Mouse (Mus musculus): ENCODE data around the gene Ehhadh. TPM values are rescaled to one million over a fixed set of nuclear protein-coding genes. Genes with fewer than 3 reads are reported as not detected.
A peak's percentile ranks its signal among the peaks of the same experiment; 100 is the strongest.
"Not testable (repeated sequence)": the region's sequence is repeated elsewhere in the genome, so short reads cannot be mapped to it uniquely, and the experiment has no call there.

Ehhadh gene
- total and polyA plus RNA-seq, 2 experiments from 2014 or later, result 4.3 to 6.5 TPM

GRCm38 (mm10) chr16:21813164-21813834, 25.7 kb upstream of the Ehhadh start:
- H3K27ac ChIP-seq (ENCODE audit: low read depth), result no peak overlapping the region
- H3K4me1 ChIP-seq (ENCODE audit: control insufficient read depth, insufficient read depth), result no peaks in the 10 kb centered on the region
- H3K9me3 ChIP-seq (replicated peaks; ENCODE audit: control insufficient read depth, low read length), result no peaks in the 10 kb centered on the region
- no peak for TF ChIP-seq CTCF (IDR thresholded peaks at IDR 0.05; ENCODE audit: low read depth)
- TF ChIP-seq EP300 (IDR thresholded peaks at IDR 0.05; ENCODE audit: low read depth), result no peak
- no peak overlapping the region for H3K9ac ChIP-seq (replicated peaks; ENCODE audit: low read depth, low read length)
- DNase-seq (ENCODE audit: low spot score) (no peak), ATAC-seq (ENCODE audit: insufficient read depth, low read depth) (no peak)
- H3K36me3 ChIP-seq (replicated peaks; ENCODE audit: control insufficient read depth, insufficient read depth, low read length), result peaks cover 7% of the 10 kb centered on the region
- H3K27me3 ChIP-seq (ENCODE audit: control insufficient read depth, insufficient read depth, low read length), result no peaks in the 10 kb centered on the region
- H3K4me3 ChIP-seq (ENCODE audit: low read depth, low read length), result no peak overlapping the region
- no peak overlapping the region for H3K4me2 ChIP-seq (ENCODE audit: low read depth, low read length)
- 56% methylated on average over 6 of the region's 6 CpGs for WGBS

DNA sequence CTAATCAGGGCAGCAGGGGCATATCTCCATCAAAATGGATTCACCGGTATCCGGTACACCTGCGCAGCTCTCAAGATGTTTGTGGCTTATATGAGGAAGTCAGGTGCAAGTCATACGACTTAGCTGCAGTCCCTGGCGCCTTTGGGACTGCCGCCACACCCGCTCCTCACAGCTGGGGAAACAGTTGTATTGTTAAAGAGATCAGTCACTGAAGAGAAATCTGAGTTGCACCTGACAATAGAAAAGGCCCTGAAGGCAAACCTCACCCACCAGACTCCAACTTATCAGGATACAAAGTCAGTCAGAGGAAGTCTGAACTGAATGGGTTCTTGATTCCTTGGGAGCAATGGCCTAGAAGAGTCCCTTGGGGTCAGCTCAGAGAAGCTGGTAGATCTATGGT, 20.2 kb upstream of the Ehhadh start:
- H3K4me3 ChIP-seq (ENCODE audit: low read depth, low read length); H3K27ac ChIP-seq (ENCODE audit: low read depth); H3K4me1 ChIP-seq (ENCODE audit: control insufficient read depth, insufficient read depth); ATAC-seq (ENCODE audit: insufficient read depth, low read depth); H3K4me2 ChIP-seq (ENCODE audit: low read depth, low read length); H3K27me3 ChIP-seq (ENCODE audit: control insufficient read depth, insufficient read depth, low read length); H3K9ac ChIP-seq (replicated peaks; ENCODE audit: low read depth, low read length); H3K9me3 ChIP-seq (replicated peaks; ENCODE audit: control insufficient read depth, low read length); DNase-seq (ENCODE audit: low spot score): not testable (repeated sequence)
- WGBS, result 76% methylated on average over 7 of the region's 7 CpGs
- peaks cover 16% of the 10 kb centered on the region for H3K36me3 ChIP-seq (replicated peaks; ENCODE audit: control insufficient read depth, insufficient read depth, low read length)

- H3K9me3 ChIP-seq (replicated peaks; ENCODE audit: control insufficient read depth, low read length), result 0 out of 2 replicates have a peak, but pooled peaks cover 5% of the 10 kb centered on the region
- H3K4me3 ChIP-seq (ENCODE audit: low read depth, low read length), result no peak overlapping the region
- H3K9ac ChIP-seq (replicated peaks; ENCODE audit: low read depth, low read length), result no peak overlapping the region
- 66% methylated on average over 1 of the region's 1 CpGs for WGBS
- no peak overlapping the region for H3K4me2 ChIP-seq (ENCODE audit: low read depth, low read length)
- no peaks in the 10 kb centered on the region for H3K27me3 ChIP-seq (ENCODE audit: control insufficient read depth, insufficient read depth, low read length)
- H3K36me3 ChIP-seq (replicated peaks; ENCODE audit: control insufficient read depth, insufficient read depth, low read length), result peaks cover 22% of the 10 kb centered on the region
- H3K27ac ChIP-seq (ENCODE audit: low read depth), result no peak overlapping the region
- ATAC-seq (ENCODE audit: insufficient read depth, low read depth) (no peak), DNase-seq (ENCODE audit: low spot score) (no peak)
- no peak for TF ChIP-seq EP300 (IDR thresholded peaks at IDR 0.05; ENCODE audit: low read depth)
- TF ChIP-seq CTCF (IDR thresholded peaks at IDR 0.05; ENCODE audit: low read depth), result no peak
- no peaks in the 10 kb centered on the region for H3K4me1 ChIP-seq (ENCODE audit: control insufficient read depth, insufficient read depth)
Observed at GRCm38 (mm10) chr16:21806892-21807291, 19.3 kb upstream of the Ehhadh start.

DNA sequence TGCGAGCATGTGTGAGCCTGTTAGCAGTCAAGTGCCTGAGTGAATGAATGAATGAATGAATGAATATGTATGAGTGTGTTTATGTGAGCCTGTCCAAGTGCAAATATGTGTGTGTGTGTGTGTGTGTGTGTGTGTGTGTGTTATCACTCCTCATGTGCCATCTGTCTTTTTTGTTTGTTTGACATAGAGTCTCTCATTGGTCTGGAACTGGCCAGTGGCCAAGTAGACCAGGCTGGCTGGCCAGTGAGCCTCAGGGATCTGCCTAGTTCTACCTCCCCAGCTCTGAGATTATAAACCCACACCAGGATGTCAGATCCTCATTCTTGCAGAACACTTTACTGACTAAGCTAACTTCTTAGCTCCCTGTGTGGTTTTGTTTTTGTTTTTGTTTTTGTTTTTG, 16.7 kb upstream of the Ehhadh start:
- Histone ChIP-seq H3K4me3 (ENCODE audit: low read depth, low read length) (no peak overlapping the region), H3K4me2 (ENCODE audit: low read depth, low read length) (no peak overlapping the region)
- 93% methylated on average over 1 of the region's 1 CpGs for WGBS

DNA sequence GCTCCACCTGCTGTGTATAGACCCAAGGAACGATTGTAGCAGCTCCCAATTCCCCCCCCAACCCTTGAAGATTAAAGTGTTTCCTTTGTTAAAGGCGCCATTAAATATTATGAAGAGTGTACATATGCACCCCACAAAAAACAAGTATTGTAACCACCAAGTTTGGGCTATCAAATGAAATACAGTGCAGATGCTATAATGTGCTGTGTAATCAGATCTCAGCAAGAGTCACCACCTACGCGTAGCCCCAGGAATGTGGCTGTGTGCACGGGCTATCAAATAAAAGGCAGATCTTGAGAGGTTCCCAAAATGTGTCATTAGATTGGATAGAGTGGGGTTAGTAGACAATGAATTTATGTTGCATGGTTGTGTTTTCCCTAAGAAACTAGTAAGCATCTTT, 7.5 kb upstream of the Ehhadh start:
- Histone ChIP-seq H3K4me2 (ENCODE audit: low read depth, low read length) (peak overlapping the region; percentile 90), H3K27ac (ENCODE audit: low read depth) (no peak overlapping the region), H3K27me3 (ENCODE audit: control insufficient read depth, insufficient read depth, low read length) (no peaks in the 10 kb centered on the region), H3K4me3 (ENCODE audit: low read depth, low read length) (peak overlapping the region; percentile 94), H3K9me3 (replicated peaks; ENCODE audit: control insufficient read depth, low read length) (no peaks in the 10 kb centered on the region), H3K4me1 (ENCODE audit: control insufficient read depth, insufficient read depth) (peaks cover 9% of the 10 kb centered on the region; the same call in 1 of the 2 replicates), H3K9ac (replicated peaks; ENCODE audit: low read depth, low read length) (peak overlapping the region; percentile 85), H3K36me3 (replicated peaks; ENCODE audit: control insufficient read depth, insufficient read depth, low read length) (peaks cover 7% of the 10 kb centered on the region)
- ATAC-seq (ENCODE audit: insufficient read depth, low read depth) (no peak), DNase-seq (ENCODE audit: low spot score) (no peak)
- 26% methylated on average over 5 of the region's 5 CpGs for WGBS
- no peak for TF ChIP-seq EP300 (IDR thresholded peaks at IDR 0.05; ENCODE audit: low read depth)
- no peak for TF ChIP-seq CTCF (IDR thresholded peaks at IDR 0.05; ENCODE audit: low read depth)

More for the DNA sequence above, 16.7 kb upstream of the Ehhadh start:
- H3K9me3 ChIP-seq (replicated peaks; ENCODE audit: control insufficient read depth, low read length), result 0 out of 2 replicates have a peak, but pooled peaks cover 5% of the 10 kb centered on the region
- H3K27ac ChIP-seq (ENCODE audit: low read depth), result no peak overlapping the region
- H3K4me1 ChIP-seq (ENCODE audit: control insufficient read depth, insufficient read depth), result no peaks in the 10 kb centered on the region
- no peak overlapping the region for H3K9ac ChIP-seq (replicated peaks; ENCODE audit: low read depth, low read length)
- ATAC-seq (ENCODE audit: insufficient read depth, low read depth) (no peak), DNase-seq (ENCODE audit: low spot score) (no peak)
- H3K36me3 ChIP-seq (replicated peaks; ENCODE audit: control insufficient read depth, insufficient read depth, low read length), result peaks cover 37% of the 10 kb centered on the region
- no peak for TF ChIP-seq EP300 (IDR thresholded peaks at IDR 0.05; ENCODE audit: low read depth)
- no peak for TF ChIP-seq CTCF (IDR thresholded peaks at IDR 0.05; ENCODE audit: low read depth)
- no peaks in the 10 kb centered on the region for H3K27me3 ChIP-seq (ENCODE audit: control insufficient read depth, insufficient read depth, low read length)

DNA sequence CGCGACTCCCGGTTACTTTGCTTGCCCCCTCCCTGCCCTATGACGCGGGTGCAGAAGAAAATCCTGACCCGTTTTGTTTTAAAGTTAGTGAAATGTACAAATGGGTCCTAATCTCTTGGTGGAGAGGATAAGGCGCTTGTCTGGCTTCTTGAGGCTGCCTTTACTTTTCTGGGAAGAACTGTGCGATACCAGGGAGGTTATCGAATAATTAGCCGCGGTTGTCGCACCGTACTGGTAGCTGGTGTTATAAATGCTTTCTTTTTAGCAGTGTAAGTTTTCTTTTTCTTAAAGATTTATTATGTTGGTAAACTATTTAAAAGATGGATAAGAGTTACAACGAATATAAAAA, 7.1 kb upstream of the Ehhadh start:
- Histone ChIP-seq H3K36me3 (replicated peaks; ENCODE audit: control insufficient read depth, insufficient read depth, low read length) (peaks cover 7% of the 10 kb centered on the region), H3K9ac (replicated peaks; ENCODE audit: low read depth, low read length) (peak overlapping the region; percentile 85), H3K4me1 (ENCODE audit: control insufficient read depth, insufficient read depth) (peaks cover 9% of the 10 kb centered on the region; the same call in 1 of the 2 replicates), H3K9me3 (replicated peaks; ENCODE audit: control insufficient read depth, low read length) (no peaks in the 10 kb centered on the region), H3K4me2 (ENCODE audit: low read depth, low read length) (peak overlapping the region; percentile 90), H3K27ac (ENCODE audit: low read depth) (peak overlapping the region; percentile 86), H3K27me3 (ENCODE audit: control insufficient read depth, insufficient read depth, low read length) (no peaks in the 10 kb centered on the region), H3K4me3 (ENCODE audit: low read depth, low read length) (peak overlapping the region; percentile 94)
- no peak for ATAC-seq (ENCODE audit: insufficient read depth, low read depth)
- TF ChIP-seq EP300 (IDR thresholded peaks at IDR 0.05; ENCODE audit: low read depth), result no peak
- no peak for TF ChIP-seq CTCF (IDR thresholded peaks at IDR 0.05; ENCODE audit: low read depth)
- 2% methylated on average over 14 of the region's 14 CpGs for WGBS
- DNase-seq (ENCODE audit: low spot score), result no peak
